In genomic region chrX:74269736-74270061, GRCm38 (mm10) we compare ENCODE assay signal across 8 mouse cellular contexts. TPM values are rescaled to one million over a fixed set of nuclear protein-coding genes. Genes with fewer than 3 reads are reported as not detected.
A peak's percentile ranks its signal among the peaks of the same experiment; 100 is the strongest.
DNase-seq lines count a peak whose midpoint lies in the region; ATAC-seq lines count a peak whose summit lies in the region.

No protein-coding gene starts in this region.

- peak overlapping the region; percentile 40 for H3K4me2 ChIP-seq in kidney, embryonic 14.5 days (replicated peaks; ENCODE audit: low read depth, low read length)
- peak overlapping the region; percentile 60 for H3K4me2 ChIP-seq in hindbrain, embryonic 16.5 days (ENCODE audit: low read length)
- peak overlapping the region; percentile 53 for H3K4me2 ChIP-seq in midbrain, embryonic 15.5 days

- peaks cover 9% of the 10 kb centered on the region; the same call in 1 of the 2 replicates for H3K36me3 ChIP-seq in kidney, embryonic 14.5 days (ENCODE audit: control insufficient read depth, insufficient read depth, low read length)
- H3K36me3 ChIP-seq in hindbrain, embryonic 16.5 days (ENCODE audit: control insufficient read depth, insufficient read depth, low read length) = no peaks in the 10 kb centered on the region
- no peaks in the 10 kb centered on the region for H3K36me3 ChIP-seq in midbrain, embryonic 15.5 days (replicated peaks)

- WGBS in kidney, embryonic 14.5 days = 31% methylated on average over 3 of the region's 3 CpGs
- 15% methylated on average over 3 of the region's 3 CpGs for WGBS in hindbrain, embryonic 16.5 days
- WGBS in midbrain, embryonic 15.5 days = 28% methylated on average over 3 of the region's 3 CpGs

- ATAC-seq in kidney, embryonic 14.5 days (ENCODE audit: low FRiP score, low TSS enrichment) = peak; percentile 39
- peak; percentile 13 for ATAC-seq in common myeloid progenitor, adult 5-6 weeks (replicated peaks; ENCODE audit: low read depth, poor library complexity, severe bottlenecking)
- ATAC-seq in hindbrain, embryonic 16.5 days = peak; percentile 21
- peak; percentile 49 for ATAC-seq in midbrain, embryonic 15.5 days (replicated peaks)

- no peak for DNase-seq in kidney, postnatal 14 days
- no peak for DNase-seq in gastrocnemius, postnatal 4 days (ENCODE audit: low spot score in 2 of 2)
- no peak for DNase-seq in adrenal gland, postnatal 4 days (ENCODE audit: low spot score in 2 of 2)
- no peak for DNase-seq in gastrocnemius, adult 18-20 months (ENCODE audit: low spot score)

- H3K9me3 ChIP-seq in kidney, embryonic 14.5 days (ENCODE audit: control insufficient read depth, low read length) = no peaks in the 10 kb centered on the region
- H3K9me3 ChIP-seq in hindbrain, embryonic 16.5 days (ENCODE audit: control insufficient read depth, low read length) = no peaks in the 10 kb centered on the region
- H3K9me3 ChIP-seq in midbrain, embryonic 15.5 days = no peaks in the 10 kb centered on the region

- peak overlapping the region; percentile 52 for H3K9ac ChIP-seq in kidney, embryonic 14.5 days (ENCODE audit: low read depth, low read length)
- peak overlapping the region; percentile 64 for H3K9ac ChIP-seq in hindbrain, embryonic 16.5 days (ENCODE audit: low read depth, low read length)
- H3K9ac ChIP-seq in midbrain, embryonic 15.5 days = peak overlapping the region; percentile 46

- peak overlapping the region; percentile 91 for H3K27ac ChIP-seq in kidney, embryonic 14.5 days (ENCODE audit: low read depth, low read length)
- H3K27ac ChIP-seq in hindbrain, embryonic 16.5 days (ENCODE audit: low read depth, low read length) = peak overlapping the region; percentile 94
- H3K27ac ChIP-seq in midbrain, embryonic 15.5 days = peak overlapping the region; percentile 97

- H3K4me3 ChIP-seq in kidney, embryonic 14.5 days (ENCODE audit: low read length) = peak overlapping the region; percentile 62
- H3K4me3 ChIP-seq in hindbrain, embryonic 16.5 days (ENCODE audit: low read length) = peak overlapping the region; percentile 44
- H3K4me3 ChIP-seq in midbrain, embryonic 15.5 days = peak overlapping the region; percentile 47

- no peaks in the 10 kb centered on the region for H3K4me1 ChIP-seq in kidney, embryonic 14.5 days (ENCODE audit: control insufficient read depth, insufficient read depth, low read length)
- peaks cover 2% of the 10 kb centered on the region; the same call in 1 of the 2 replicates for H3K4me1 ChIP-seq in hindbrain, embryonic 16.5 days (ENCODE audit: control insufficient read depth, insufficient read depth, low read depth, low read length)
- peaks cover 11% of the 10 kb centered on the region; the same call in 1 of the 2 replicates for H3K4me1 ChIP-seq in midbrain, embryonic 15.5 days

- no peaks in the 10 kb centered on the region for H3K27me3 ChIP-seq in kidney, embryonic 14.5 days (ENCODE audit: control insufficient read depth, insufficient read depth, low read length)
- H3K27me3 ChIP-seq in hindbrain, embryonic 16.5 days (replicated peaks; ENCODE audit: control insufficient read depth, insufficient read depth, low read length) = no peaks in the 10 kb centered on the region
- no peaks in the 10 kb centered on the region for H3K27me3 ChIP-seq in midbrain, embryonic 15.5 days (replicated peaks)

RNA-seq across cellular contexts. Expression of gene Rpl10, which starts 0.9 kb away (rescaled TPM):
- polyA plus RNA-seq in kidney, embryonic 14.5 days (2014; fragmentation: Nextera tagmentation; extraction: Ambion mirVana) = 941 and 1,115 TPM in 2 replicates
- total RNA-seq in common myeloid progenitor, adult 5-6 weeks (2017) = 1,474 and 1,557 TPM in 2 replicates
- 342 and 444 TPM in 2 replicates for polyA plus RNA-seq in hindbrain, embryonic 16.5 days (2015; fragmentation: Nextera tagmentation; extraction: Ambion mirVana)
- polyA plus RNA-seq in midbrain, embryonic 15.5 days (2015; fragmentation: Nextera tagmentation; extraction: Ambion mirVana) = 402 and 414 TPM in 2 replicates
- total RNA-seq in gastrocnemius, postnatal 4 days (2021) = 100 to 1,000 TPM; 263 to 305 TPM
- total RNA-seq in adrenal gland, postnatal 4 days (2021) = 100 to 1,000 TPM; 472 to 522 TPM
- total RNA-seq in gastrocnemius, adult 18-20 months (2021) = 100 to 1,000 TPM; 172 to 189 TPM

RNA-seq across cellular contexts. Expression of gene Taz, which starts 12.0 kb away (rescaled TPM):
- 58.5 and 64.3 TPM in 2 replicates for polyA plus RNA-seq in kidney, embryonic 14.5 days (2014; fragmentation: Nextera tagmentation; extraction: Ambion mirVana)
- 26.1 and 34.3 TPM in 2 replicates for total RNA-seq in common myeloid progenitor, adult 5-6 weeks (2017)
- polyA plus RNA-seq in hindbrain, embryonic 16.5 days (2015; fragmentation: Nextera tagmentation; extraction: Ambion mirVana) = 78.4 and 79.0 TPM in 2 replicates
- polyA plus RNA-seq in midbrain, embryonic 15.5 days (2015; fragmentation: Nextera tagmentation; extraction: Ambion mirVana) = 86.8 and 90.3 TPM in 2 replicates
- 10 to 100 TPM; 54.9 to 66.2 TPM for total RNA-seq in gastrocnemius, postnatal 4 days (2021)
- total RNA-seq in adrenal gland, postnatal 4 days (2021) = 100 to 1,000 TPM in 1 of 2 experiments, 10 to 100 TPM in 1; 95.2 to 102 TPM
- total RNA-seq in gastrocnemius, adult 18-20 months (2021) = 10 to 100 TPM; 40.2 to 47.4 TPM

RNA-seq across cellular contexts. Expression of gene Dnase1l1, which starts 12.4 kb away (rescaled TPM):
- 10.6 and 10.8 TPM in 2 replicates for polyA plus RNA-seq in kidney, embryonic 14.5 days (2014; fragmentation: Nextera tagmentation; extraction: Ambion mirVana)
- total RNA-seq in common myeloid progenitor, adult 5-6 weeks (2017) = 9.8 and 26.6 TPM in 2 replicates
- 4.4 and 4.7 TPM in 2 replicates for polyA plus RNA-seq in hindbrain, embryonic 16.5 days (2015; fragmentation: Nextera tagmentation; extraction: Ambion mirVana)
- polyA plus RNA-seq in midbrain, embryonic 15.5 days (2015; fragmentation: Nextera tagmentation; extraction: Ambion mirVana) = 2.9 and 5.2 TPM in 2 replicates
- total RNA-seq in gastrocnemius, postnatal 4 days (2021) = 10 to 100 TPM; 53.1 to 55.1 TPM
- total RNA-seq in adrenal gland, postnatal 4 days (2021) = 10 to 100 TPM; 13.5 to 16.4 TPM
- 100 to 1,000 TPM; 114 to 124 TPM for total RNA-seq in gastrocnemius, adult 18-20 months (2021)

RNA-seq across cellular contexts. Expression of gene Emd, which starts 15.2 kb away (rescaled TPM):
- polyA plus RNA-seq in kidney, embryonic 14.5 days (2014; fragmentation: Nextera tagmentation; extraction: Ambion mirVana) = 28.1 and 81.5 TPM in 2 replicates
- total RNA-seq in common myeloid progenitor, adult 5-6 weeks (2017) = 90.2 and 104 TPM in 2 replicates
- polyA plus RNA-seq in hindbrain, embryonic 16.5 days (2015; fragmentation: Nextera tagmentation; extraction: Ambion mirVana) = 13.1 and 14.8 TPM in 2 replicates
- 16.0 and 17.7 TPM in 2 replicates for polyA plus RNA-seq in midbrain, embryonic 15.5 days (2015; fragmentation: Nextera tagmentation; extraction: Ambion mirVana)
- total RNA-seq in gastrocnemius, postnatal 4 days (2021) = 10 to 100 TPM; 31.2 to 34.0 TPM
- 10 to 100 TPM; 46.9 to 51.7 TPM for total RNA-seq in adrenal gland, postnatal 4 days (2021)
- 10 to 100 TPM; 25.0 to 32.4 TPM for total RNA-seq in gastrocnemius, adult 18-20 months (2021)

RNA-seq across cellular contexts. Expression of gene Flna, which starts 20.1 kb away (rescaled TPM):
- 199 and 315 TPM in 2 replicates for polyA plus RNA-seq in kidney, embryonic 14.5 days (2014; fragmentation: Nextera tagmentation; extraction: Ambion mirVana)
- total RNA-seq in common myeloid progenitor, adult 5-6 weeks (2017) = 400 and 472 TPM in 2 replicates
- 77.4 and 103 TPM in 2 replicates for polyA plus RNA-seq in hindbrain, embryonic 16.5 days (2015; fragmentation: Nextera tagmentation; extraction: Ambion mirVana)
- 92.6 and 96.4 TPM in 2 replicates for polyA plus RNA-seq in midbrain, embryonic 15.5 days (2015; fragmentation: Nextera tagmentation; extraction: Ambion mirVana)
- total RNA-seq in gastrocnemius, postnatal 4 days (2021) = 100 to 1,000 TPM; 265 to 281 TPM
- total RNA-seq in adrenal gland, postnatal 4 days (2021) = 100 to 1,000 TPM; 207 to 261 TPM
- total RNA-seq in gastrocnemius, adult 18-20 months (2021) = 10 to 100 TPM; 30.5 to 50.1 TPM
